Mouse (Mus musculus): ENCODE data around the gene Hmcn1.

The Hmcn1 gene

GRCm38 (mm10) chr1:150783070-150783842 lies 210.0 kb downstream of the Hmcn1 start:
- no peak for DNase-seq (ENCODE audit: low spot score)

- DNase-seq (ENCODE audit: low spot score): no peak
Observed at GRCm38 (mm10) chr1:150779902-150780301, 213.3 kb downstream of the Hmcn1 start.

GRCm38 (mm10) chr1:150776741-150777140 lies 216.5 kb downstream of the Hmcn1 start:
- DNase-seq (ENCODE audit: low spot score): no peak

- DNase-seq (ENCODE audit: low spot score): no peak
Observed at GRCm38 (mm10) chr1:150775742-150776141, 217.5 kb downstream of the Hmcn1 start.

- DNase-seq (ENCODE audit: low spot score): no peak
Observed at GRCm38 (mm10) chr1:150772958-150773357, 220.3 kb downstream of the Hmcn1 start.

GRCm38 (mm10) chr1:150770948-150771521 lies 222.2 kb downstream of the Hmcn1 start:
- DNase-seq (ENCODE audit: low spot score): no peak

GRCm38 (mm10) chr1:150769836-150770235 lies 223.4 kb downstream of the Hmcn1 start:
- DNase-seq (ENCODE audit: low spot score): no peak

GRCm38 (mm10) chr1:150761678-150762077 lies 231.6 kb downstream of the Hmcn1 start:
- no peak for DNase-seq (ENCODE audit: low spot score)

GRCm38 (mm10) chr1:150760801-150761331 lies 232.4 kb downstream of the Hmcn1 start:
- no peak for DNase-seq (ENCODE audit: low spot score)

GRCm38 (mm10) chr1:150759476-150760079 lies 233.7 kb downstream of the Hmcn1 start:
- no peak for DNase-seq (ENCODE audit: low spot score)

GRCm38 (mm10) chr1:150753920-150754319 lies 239.3 kb downstream of the Hmcn1 start:
- DNase-seq (ENCODE audit: low spot score): no peak

- no peak for DNase-seq (ENCODE audit: low spot score)
Observed at GRCm38 (mm10) chr1:150748783-150749182, 244.5 kb downstream of the Hmcn1 start.

GRCm38 (mm10) chr1:150747771-150748170 lies 245.5 kb downstream of the Hmcn1 start:
- DNase-seq (ENCODE audit: low spot score): no peak

GRCm38 (mm10) chr1:150743097-150743843 lies 250.0 kb downstream of the Hmcn1 start:
- DNase-seq (ENCODE audit: low spot score): no peak

- DNase-seq (ENCODE audit: low spot score): no peak
Observed at GRCm38 (mm10) chr1:150742376-150743087, 250.7 kb downstream of the Hmcn1 start.

GRCm38 (mm10) chr1:150711438-150711837 lies 281.8 kb downstream of the Hmcn1 start:
- no peak for DNase-seq (ENCODE audit: low spot score)

GRCm38 (mm10) chr1:150706502-150706901 lies 286.7 kb downstream of the Hmcn1 start:
- no peak for DNase-seq (ENCODE audit: low spot score)

- DNase-seq (ENCODE audit: low spot score): no peak
Observed at GRCm38 (mm10) chr1:150697749-150698148, 295.5 kb downstream of the Hmcn1 start.

GRCm38 (mm10) chr1:150682044-150682443 lies 311.2 kb downstream of the Hmcn1 start:
- DNase-seq (ENCODE audit: low spot score): no peak

GRCm38 (mm10) chr1:150681433-150681832 lies 311.8 kb downstream of the Hmcn1 start:
- no peak for DNase-seq (ENCODE audit: low spot score)

GRCm38 (mm10) chr1:150681006-150681405 lies 312.2 kb downstream of the Hmcn1 start:
- no peak for DNase-seq (ENCODE audit: low spot score)

GRCm38 (mm10) chr1:150680345-150680744 lies 312.9 kb downstream of the Hmcn1 start:
- DNase-seq (ENCODE audit: low spot score): no peak

Measured in left cerebral cortex, adult 11 months (tissue).